Mouse (Mus musculus): ENCODE results near the gene Cd2. TPM values are rescaled to one million over a fixed set of nuclear protein-coding genes. Genes with fewer than 3 reads are reported as not detected.

Cd2 gene
- polyA plus RNA-seq, 1 experiment from 2014 or later, result not detected

GRCm38 (mm10) chr3:101290036-101290435 is 2.3 kb upstream of the Cd2 start:
- H3K4me3 ChIP-seq (ENCODE audit: low read depth, low read length), result no peak overlapping the region
- H3K9ac ChIP-seq (ENCODE audit: low read depth, low read length), result no peak overlapping the region
- no peak for ATAC-seq
- H3K9me3 ChIP-seq (ENCODE audit: control insufficient read depth), result no peaks in the 10 kb centered on the region
- no peak for TF ChIP-seq CTCF (IDR thresholded peaks at IDR 0.05; ENCODE audit: low read depth)
- H3K27ac ChIP-seq (ENCODE audit: low read depth, low read length), result no peak overlapping the region
- H3K36me3 ChIP-seq (ENCODE audit: control insufficient read depth, insufficient read depth), result no peaks in the 10 kb centered on the region
- no peaks in the 10 kb centered on the region for H3K27me3 ChIP-seq (replicated peaks; ENCODE audit: control insufficient read depth, insufficient read depth, low read length)
- H3K4me1 ChIP-seq (replicated peaks; ENCODE audit: control insufficient read depth, insufficient read depth, low read length), result no peaks in the 10 kb centered on the region
- no peak overlapping the region for H3K4me2 ChIP-seq (replicated peaks; ENCODE audit: low read depth)
- 89% methylated on average over 7 of the region's 7 CpGs for WGBS

DNA sequence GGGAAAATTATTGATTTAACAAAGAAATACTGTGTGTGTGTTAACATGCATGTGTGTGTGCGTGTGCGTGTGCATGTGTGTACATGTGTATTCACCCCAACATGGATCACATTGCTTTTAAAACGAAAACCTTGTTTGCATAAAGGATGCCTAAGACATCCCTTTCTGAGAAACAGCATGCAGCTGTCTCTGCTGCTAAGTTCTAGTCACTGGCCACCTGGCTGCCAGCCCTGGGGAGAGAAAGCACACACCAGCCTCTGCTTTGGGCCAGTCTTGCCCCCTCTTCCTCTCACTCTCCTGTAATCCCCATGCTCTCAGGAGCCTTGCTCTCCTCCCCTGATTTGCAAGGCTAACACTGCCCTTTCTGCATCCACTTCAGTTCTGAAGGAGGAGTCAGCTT is 1.7 kb upstream of the Cd2 start:
- H3K9me3 ChIP-seq (ENCODE audit: control insufficient read depth), result no peaks in the 10 kb centered on the region
- WGBS, result 83% methylated on average over 3 of the region's 3 CpGs

DNA sequence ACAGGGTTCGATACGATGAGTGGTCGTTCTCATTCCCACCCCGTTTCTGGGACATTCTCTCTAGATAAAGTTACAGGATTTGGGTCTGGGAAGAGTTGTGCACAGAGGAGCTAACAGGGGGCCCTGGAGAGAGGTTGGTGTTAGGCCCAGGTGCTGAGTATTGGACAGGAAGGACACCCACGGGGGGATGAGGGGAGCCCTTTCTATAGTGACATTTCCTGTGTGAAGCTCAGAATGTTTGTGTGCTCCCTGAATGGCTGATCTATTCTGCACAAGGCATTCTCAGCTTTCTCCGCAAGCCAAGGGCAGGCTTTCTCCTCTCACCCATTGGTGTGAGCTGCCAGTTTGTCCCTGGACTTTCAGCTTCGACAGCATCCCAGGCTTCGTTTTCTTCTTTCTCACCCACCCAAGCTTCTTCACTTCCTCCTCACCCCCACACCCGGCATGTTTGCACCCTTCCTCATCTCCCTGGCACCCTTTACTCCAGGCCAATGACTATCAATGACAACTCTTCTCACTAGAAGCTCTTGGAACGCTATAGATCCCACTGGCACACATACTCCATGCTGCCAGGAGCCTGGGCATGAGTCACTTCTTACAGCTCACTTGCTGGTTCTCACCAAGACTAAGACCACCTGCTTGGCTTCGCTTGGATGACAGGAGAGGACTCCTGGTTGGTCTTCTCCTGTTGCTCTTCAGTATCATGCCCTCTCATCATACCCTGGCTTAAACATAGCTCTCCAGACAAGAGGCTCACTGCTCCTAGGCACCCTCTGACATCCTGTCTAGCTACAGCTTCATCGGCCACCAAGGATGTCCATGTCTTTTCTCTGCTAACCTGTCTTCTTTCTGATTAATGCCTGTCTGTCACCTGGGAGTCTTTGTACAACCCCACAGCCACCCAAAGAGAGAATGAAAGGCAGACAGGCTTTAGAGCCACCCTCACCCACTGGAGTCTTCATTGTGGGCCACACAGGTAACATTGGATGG is 1.1 kb downstream of the Cd2 start:
- no peak overlapping the region for H3K9ac ChIP-seq (ENCODE audit: low read depth, low read length)
- no peak for TF ChIP-seq CTCF (IDR thresholded peaks at IDR 0.05; ENCODE audit: low read depth)
- WGBS, result 88% methylated on average over 12 of the region's 12 CpGs

More for the DNA sequence above, 1.7 kb upstream of the Cd2 start:
- Histone ChIP-seq H3K4me1 (replicated peaks; ENCODE audit: control insufficient read depth, insufficient read depth, low read length) (no peaks in the 10 kb centered on the region), H3K27me3 (replicated peaks; ENCODE audit: control insufficient read depth, insufficient read depth, low read length) (no peaks in the 10 kb centered on the region), H3K9ac (ENCODE audit: low read depth, low read length) (no peak overlapping the region), H3K27ac (ENCODE audit: low read depth, low read length) (no peak overlapping the region), H3K4me3 (ENCODE audit: low read depth, low read length) (no peak overlapping the region), H3K4me2 (replicated peaks; ENCODE audit: low read depth) (no peak overlapping the region), H3K36me3 (ENCODE audit: control insufficient read depth, insufficient read depth) (no peaks in the 10 kb centered on the region)
- no peak for TF ChIP-seq CTCF (IDR thresholded peaks at IDR 0.05; ENCODE audit: low read depth)
- ATAC-seq, result no peak

GRCm38 (mm10) chr3:101285851-101286250 is 1.9 kb downstream of the Cd2 start:
- no peak overlapping the region for H3K9ac ChIP-seq (ENCODE audit: low read depth, low read length)
- 87% methylated on average over 12 of the region's 12 CpGs for WGBS

More for the DNA sequence above, 1.1 kb downstream of the Cd2 start:
- no peaks in the 10 kb centered on the region for H3K9me3 ChIP-seq (ENCODE audit: control insufficient read depth)
- H3K27ac ChIP-seq (ENCODE audit: low read depth, low read length), result no peak overlapping the region
- no peak overlapping the region for H3K4me3 ChIP-seq (ENCODE audit: low read depth, low read length)
- no peaks in the 10 kb centered on the region for H3K27me3 ChIP-seq (replicated peaks; ENCODE audit: control insufficient read depth, insufficient read depth, low read length)
- ATAC-seq, result no peak
- no peaks in the 10 kb centered on the region for H3K4me1 ChIP-seq (replicated peaks; ENCODE audit: control insufficient read depth, insufficient read depth, low read length)
- H3K36me3 ChIP-seq (ENCODE audit: control insufficient read depth, insufficient read depth), result no peaks in the 10 kb centered on the region
- H3K4me2 ChIP-seq (replicated peaks; ENCODE audit: low read depth), result no peak overlapping the region

DNA sequence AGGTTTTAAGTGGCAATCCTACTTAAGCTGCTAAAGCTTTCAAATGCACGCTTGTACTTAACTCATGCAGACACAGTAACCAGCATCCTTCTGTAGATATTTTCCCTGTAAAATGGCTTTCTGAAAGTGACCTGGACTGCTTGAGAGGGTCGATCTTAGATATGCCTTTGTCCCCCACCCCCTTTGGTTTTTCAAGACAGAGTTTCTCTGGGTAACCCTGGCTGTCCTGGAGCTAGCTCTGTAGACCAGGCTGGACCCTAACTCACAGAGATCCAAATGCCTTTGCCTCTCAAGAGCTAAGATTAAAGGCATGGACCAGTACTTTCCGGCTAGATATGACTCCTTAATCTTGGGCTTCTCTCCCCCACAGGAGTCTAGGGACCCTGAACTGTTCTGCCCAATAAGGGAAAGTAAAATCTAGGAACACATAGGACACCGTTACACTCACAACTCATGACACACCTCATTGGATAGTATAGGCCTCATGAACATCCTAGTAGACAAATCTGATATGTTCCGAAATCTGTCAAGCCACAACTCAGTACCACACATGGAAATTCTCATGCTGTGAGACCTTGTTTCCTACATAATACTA is 2.6 kb downstream of the Cd2 start:
- no peak for TF ChIP-seq CTCF (IDR thresholded peaks at IDR 0.05; ENCODE audit: low read depth)
- Histone ChIP-seq H3K9ac (ENCODE audit: low read depth, low read length) (no peak overlapping the region), H3K27me3 (replicated peaks; ENCODE audit: control insufficient read depth, insufficient read depth, low read length) (no peaks in the 10 kb centered on the region), H3K9me3 (ENCODE audit: control insufficient read depth) (no peaks in the 10 kb centered on the region), H3K27ac (ENCODE audit: low read depth, low read length) (no peak overlapping the region), H3K36me3 (ENCODE audit: control insufficient read depth, insufficient read depth) (no peaks in the 10 kb centered on the region), H3K4me3 (ENCODE audit: low read depth, low read length) (no peak overlapping the region), H3K4me2 (replicated peaks; ENCODE audit: low read depth) (no peak overlapping the region), H3K4me1 (replicated peaks; ENCODE audit: control insufficient read depth, insufficient read depth, low read length) (no peaks in the 10 kb centered on the region)
- WGBS, result 91% methylated on average over 5 of the region's 5 CpGs
- no peak for ATAC-seq

More at GRCm38 (mm10) chr3:101285851-101286250, 1.9 kb downstream of the Cd2 start:
- Histone ChIP-seq H3K4me2 (replicated peaks; ENCODE audit: low read depth) (no peak overlapping the region), H3K27me3 (replicated peaks; ENCODE audit: control insufficient read depth, insufficient read depth, low read length) (no peaks in the 10 kb centered on the region), H3K4me3 (ENCODE audit: low read depth, low read length) (no peak overlapping the region), H3K27ac (ENCODE audit: low read depth, low read length) (no peak overlapping the region), H3K36me3 (ENCODE audit: control insufficient read depth, insufficient read depth) (no peaks in the 10 kb centered on the region), H3K9me3 (ENCODE audit: control insufficient read depth) (no peaks in the 10 kb centered on the region), H3K4me1 (replicated peaks; ENCODE audit: control insufficient read depth, insufficient read depth, low read length) (no peaks in the 10 kb centered on the region)
- TF ChIP-seq CTCF (IDR thresholded peaks at IDR 0.05; ENCODE audit: low read depth), result no peak
- ATAC-seq, result no peak

- no peaks in the 10 kb centered on the region for H3K36me3 ChIP-seq (ENCODE audit: control insufficient read depth, insufficient read depth)
- no peak overlapping the region for H3K4me2 ChIP-seq (replicated peaks; ENCODE audit: low read depth)
- no peak overlapping the region for H3K9ac ChIP-seq (ENCODE audit: low read depth, low read length)
- no peak overlapping the region for H3K27ac ChIP-seq (ENCODE audit: low read depth, low read length)
- ATAC-seq, result no peak
- no peak for TF ChIP-seq CTCF (IDR thresholded peaks at IDR 0.05; ENCODE audit: low read depth)
- no peaks in the 10 kb centered on the region for H3K27me3 ChIP-seq (replicated peaks; ENCODE audit: control insufficient read depth, insufficient read depth, low read length)
- H3K4me3 ChIP-seq (ENCODE audit: low read depth, low read length), result no peak overlapping the region
- no peaks in the 10 kb centered on the region for H3K9me3 ChIP-seq (ENCODE audit: control insufficient read depth)
- WGBS, result 87% methylated on average over 13 of the region's 13 CpGs
- H3K4me1 ChIP-seq (replicated peaks; ENCODE audit: control insufficient read depth, insufficient read depth, low read length), result no peaks in the 10 kb centered on the region
Observed at GRCm38 (mm10) chr3:101283869-101284706, 3.7 kb downstream of the Cd2 start.

Data from intestine, postnatal 0 days (tissue).